Mouse (Mus musculus) bone marrow macrophage, adult 2 months (primary cell): Measurements from ENCODE around the gene Hoxc11.

ENCODE experiments used
- CTCF ChIP-seq: IDR thresholded peaks from 2 replicates; pipeline ENCODE4 v1.5.1; 2012; ENCODE audit warnings: low read depth, mild to moderate bottlenecking, low read length, moderate library complexity
- POLR2A ChIP-seq: IDR thresholded peaks from 2 replicates; pipeline ENCODE4 v1.6.1; 2012; ENCODE audit warnings: mild to moderate bottlenecking, low read depth, low read length, borderline replicate concordance

DNA sequence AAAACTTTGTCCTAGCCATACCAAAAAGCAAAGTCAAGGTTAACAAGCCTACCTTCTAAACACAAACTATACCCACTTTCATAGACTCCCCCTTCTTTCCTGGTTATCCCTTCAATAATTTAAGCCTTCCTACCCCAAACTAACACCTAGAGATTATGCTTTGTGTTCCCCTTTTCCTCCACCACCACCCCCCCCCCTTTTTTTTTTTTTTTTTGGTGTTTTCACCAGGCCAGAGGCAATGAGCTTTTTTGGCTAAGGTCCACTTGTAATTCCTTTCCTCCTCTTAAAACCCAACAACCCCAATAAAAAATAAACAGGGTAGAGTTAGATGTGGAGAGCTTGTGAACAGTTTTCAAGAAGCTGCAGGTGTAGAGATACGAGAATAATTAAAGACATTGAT, 15.1 kb downstream of the Hoxc11 start:
- TF ChIP-seq CTCF (no peak), POLR2A (no peak)
